Mouse (Mus musculus): Measurements from ENCODE around the gene Kcnq1. TPM values are rescaled to one million over a fixed set of nuclear protein-coding genes. Genes with fewer than 3 reads are reported as not detected.

Gene Kcnq1
- polyA plus RNA-seq, 1 experiment = not detected

GRCm38 (mm10) chr7:143273747-143274146 lies 167.6 kb downstream of the Kcnq1 start:
- H3ac ChIP-seq (ENCODE audit: control insufficient read depth, insufficient read length, low read depth) = no peak overlapping the region
- H3K36me3 ChIP-seq (ENCODE audit: control insufficient read depth, insufficient read depth) = no peaks in the 10 kb centered on the region
- peaks cover 35% of the 10 kb centered on the region for H3K79me3 ChIP-seq (ENCODE audit: low read depth)
- H3K79me2 ChIP-seq (ENCODE audit: control insufficient read depth, insufficient read depth) = peaks cover 73% of the 10 kb centered on the region
- TF ChIP-seq CEBPB (IDR thresholded peaks at IDR 0.05; ENCODE audit: low read depth) (no peak), MAX (IDR thresholded peaks at IDR 0.05) (no peak)
- H3K27me3 ChIP-seq (ENCODE audit: control insufficient read depth, insufficient read depth, insufficient read length) = no peaks in the 10 kb centered on the region
- H3K4me3 ChIP-seq (ENCODE audit: insufficient read depth, poor library complexity, severe bottlenecking) = no peak overlapping the region

- H3ac ChIP-seq (ENCODE audit: control insufficient read depth, insufficient read length, low read depth) = no peak overlapping the region
- H3K36me3 ChIP-seq (ENCODE audit: control insufficient read depth, insufficient read depth) = no peaks in the 10 kb centered on the region
- no peak for TF ChIP-seq CTCF (IDR thresholded peaks at IDR 0.05; ENCODE audit: control insufficient read depth, insufficient read depth, insufficient read length)
- no peak for TF ChIP-seq USF1 (IDR thresholded peaks at IDR 0.05; ENCODE audit: low read depth)
- no peaks in the 10 kb centered on the region for H3K27me3 ChIP-seq (ENCODE audit: control insufficient read depth, insufficient read depth, insufficient read length)
- H3K79me3 ChIP-seq (ENCODE audit: low read depth) = peaks cover 41% of the 10 kb centered on the region
- no peak overlapping the region for H3K4me3 ChIP-seq (ENCODE audit: insufficient read depth, poor library complexity, severe bottlenecking)
- peaks cover 76% of the 10 kb centered on the region for H3K79me2 ChIP-seq (ENCODE audit: control insufficient read depth, insufficient read depth)
Observed at GRCm38 (mm10) chr7:143275030-143275429, 168.9 kb downstream of the Kcnq1 start.

- H3K4me3 ChIP-seq (ENCODE audit: insufficient read depth, poor library complexity, severe bottlenecking) = no peak overlapping the region
- H3K36me3 ChIP-seq (ENCODE audit: control insufficient read depth, insufficient read depth) = peaks cover under 1% of the 10 kb centered on the region
- TF ChIP-seq CEBPB (IDR thresholded peaks at IDR 0.05; ENCODE audit: low read depth) = no peak
- TF ChIP-seq MAX (IDR thresholded peaks at IDR 0.05) = no peak
- no peak for TF ChIP-seq CTCF (IDR thresholded peaks at IDR 0.05; ENCODE audit: control insufficient read depth, insufficient read depth, insufficient read length)
- no peak for TF ChIP-seq FOSL1 (IDR thresholded peaks at IDR 0.05; ENCODE audit: insufficient read depth, low read length, poor library complexity, severe bottlenecking)
- no peak for TF ChIP-seq MYOD1 (IDR thresholded peaks at IDR 0.05; ENCODE audit: control insufficient read depth, insufficient read length, low read depth)
- TF ChIP-seq MYOG (IDR thresholded peaks at IDR 0.05; ENCODE audit: control insufficient read depth, extremely low read depth, insufficient read length) = no peak
- no peak for TF ChIP-seq USF1 (IDR thresholded peaks at IDR 0.05; ENCODE audit: low read depth)
Observed at GRCm38 (mm10) chr7:143283625-143284024, 177.5 kb downstream of the Kcnq1 start.

DNA sequence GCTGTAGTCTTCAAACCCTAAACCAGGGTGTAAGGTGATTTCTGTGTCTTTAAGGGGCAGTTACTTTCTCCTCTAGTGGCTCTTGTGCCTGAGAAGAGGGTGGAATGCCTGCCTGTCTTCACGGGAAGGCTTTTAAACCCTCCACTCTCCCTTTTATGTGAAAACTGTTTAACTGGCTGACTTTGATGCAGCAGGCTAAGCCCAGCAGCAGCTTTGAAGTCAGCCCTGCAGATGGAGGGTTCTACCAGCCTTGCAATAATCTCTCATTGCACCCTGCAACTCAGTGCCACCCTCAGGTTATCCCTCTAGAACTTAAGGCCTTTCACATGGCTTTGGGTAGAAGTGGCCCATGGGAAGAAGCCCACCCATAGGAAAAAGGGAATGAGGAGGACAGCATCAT lies 178.7 kb downstream of the Kcnq1 start:
- peaks cover 99% of the 10 kb centered on the region for H3K79me2 ChIP-seq (ENCODE audit: control insufficient read depth, insufficient read depth)
- no peak overlapping the region for H3K4me3 ChIP-seq (ENCODE audit: insufficient read depth, poor library complexity, severe bottlenecking)
- H3K36me3 ChIP-seq (ENCODE audit: control insufficient read depth, insufficient read depth) = peaks cover 5% of the 10 kb centered on the region
- H3K27me3 ChIP-seq (ENCODE audit: control insufficient read depth, insufficient read depth, insufficient read length) = no peaks in the 10 kb centered on the region
- H3ac ChIP-seq (ENCODE audit: control insufficient read depth, insufficient read length, low read depth) = no peak overlapping the region
- H3K79me3 ChIP-seq (ENCODE audit: low read depth) = peaks cover 77% of the 10 kb centered on the region
- TF ChIP-seq MAX (IDR thresholded peaks at IDR 0.05) (no peak), CTCF (IDR thresholded peaks at IDR 0.05; ENCODE audit: control insufficient read depth, insufficient read depth, insufficient read length) (no peak), CEBPB (IDR thresholded peaks at IDR 0.05; ENCODE audit: low read depth) (no peak), FOSL1 (IDR thresholded peaks at IDR 0.05; ENCODE audit: insufficient read depth, low read length, poor library complexity, severe bottlenecking) (no peak), USF1 (IDR thresholded peaks at IDR 0.05; ENCODE audit: low read depth) (no peak), MYOG (IDR thresholded peaks at IDR 0.05; ENCODE audit: control insufficient read depth, extremely low read depth, insufficient read length) (no peak), MYOD1 (IDR thresholded peaks at IDR 0.05; ENCODE audit: control insufficient read depth, insufficient read length, low read depth) (no peak)

More at GRCm38 (mm10) chr7:143283625-143284024, 177.5 kb downstream of the Kcnq1 start:
- Histone ChIP-seq H3K79me2 (ENCODE audit: control insufficient read depth, insufficient read depth) (peaks cover 96% of the 10 kb centered on the region), H3K27me3 (ENCODE audit: control insufficient read depth, insufficient read depth, insufficient read length) (no peaks in the 10 kb centered on the region), H3ac (ENCODE audit: control insufficient read depth, insufficient read length, low read depth) (no peak overlapping the region), H3K79me3 (ENCODE audit: low read depth) (peaks cover 74% of the 10 kb centered on the region)

DNA sequence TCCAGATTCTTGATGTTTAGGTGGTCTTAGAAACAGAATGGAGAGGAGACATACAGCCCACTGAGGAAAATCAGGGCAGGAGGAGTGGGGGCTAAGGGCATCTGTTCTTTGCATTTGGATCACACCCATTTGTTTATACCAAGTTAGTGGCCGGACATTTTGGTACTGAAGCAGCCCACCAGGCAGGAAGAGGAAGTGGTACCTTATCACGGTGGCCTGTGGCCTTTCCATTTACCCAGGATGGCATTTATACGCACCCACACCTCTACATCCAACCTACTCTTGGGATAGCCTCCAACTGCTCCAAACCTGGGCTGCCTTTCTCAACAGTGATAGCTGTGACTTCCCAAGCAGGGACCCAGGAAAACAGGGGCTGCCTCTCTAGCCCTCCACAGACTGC lies 179.3 kb downstream of the Kcnq1 start:
- H3K36me3 ChIP-seq (ENCODE audit: control insufficient read depth, insufficient read depth) = peaks cover 8% of the 10 kb centered on the region
- TF ChIP-seq USF1 (IDR thresholded peaks at IDR 0.05; ENCODE audit: low read depth) (no peak), MYOG (IDR thresholded peaks at IDR 0.05; ENCODE audit: control insufficient read depth, extremely low read depth, insufficient read length) (no peak), CEBPB (IDR thresholded peaks at IDR 0.05; ENCODE audit: low read depth) (no peak), CTCF (IDR thresholded peaks at IDR 0.05; ENCODE audit: control insufficient read depth, insufficient read depth, insufficient read length) (no peak), MYOD1 (IDR thresholded peaks at IDR 0.05; ENCODE audit: control insufficient read depth, insufficient read length, low read depth) (no peak), MAX (IDR thresholded peaks at IDR 0.05) (no peak), FOSL1 (IDR thresholded peaks at IDR 0.05; ENCODE audit: insufficient read depth, low read length, poor library complexity, severe bottlenecking) (no peak)

DNA sequence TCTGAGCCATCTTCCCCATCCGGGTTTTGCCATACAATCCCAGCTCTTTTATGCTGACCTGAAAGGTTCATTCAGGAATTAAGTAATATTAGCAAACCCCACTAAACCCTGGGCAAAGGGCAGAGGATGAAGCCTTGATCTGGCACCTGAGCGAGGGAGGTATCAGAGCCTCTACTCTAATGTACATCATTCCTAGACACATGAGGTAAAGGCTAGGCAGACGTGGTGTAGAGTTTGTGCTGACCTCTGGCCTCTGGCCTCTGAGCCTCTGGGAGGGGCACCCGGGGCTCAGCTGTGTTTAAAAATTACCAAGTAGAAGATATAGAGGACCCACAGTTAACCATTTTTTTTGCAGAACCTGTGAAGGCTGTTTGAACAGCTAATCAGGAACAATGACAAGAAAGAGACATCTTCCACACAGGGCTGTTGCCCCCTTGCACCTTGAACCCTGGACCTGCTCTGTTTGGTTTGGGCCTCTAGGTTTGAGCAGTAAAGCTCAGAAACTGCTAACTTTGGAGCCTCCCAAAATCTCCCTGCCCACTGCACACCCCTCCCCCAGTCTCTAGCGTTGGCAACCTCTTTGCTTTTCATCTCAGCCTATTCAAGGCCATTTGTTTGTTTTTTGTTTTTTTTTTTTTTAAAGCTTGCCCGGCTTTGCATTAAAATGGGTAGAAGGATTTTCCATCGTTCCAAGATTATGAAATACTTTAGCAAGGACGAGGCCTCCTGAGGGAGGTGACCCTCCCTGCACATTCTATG lies 180.5 kb downstream of the Kcnq1 start:
- H3K4me3 ChIP-seq (ENCODE audit: insufficient read depth, poor library complexity, severe bottlenecking) = no peak overlapping the region
- peaks cover 79% of the 10 kb centered on the region for H3K79me3 ChIP-seq (ENCODE audit: low read depth)
- H3K27me3 ChIP-seq (ENCODE audit: control insufficient read depth, insufficient read depth, insufficient read length) = no peaks in the 10 kb centered on the region
- H3ac ChIP-seq (ENCODE audit: control insufficient read depth, insufficient read length, low read depth) = no peak overlapping the region
- H3K79me2 ChIP-seq (ENCODE audit: control insufficient read depth, insufficient read depth) = peaks cover 100% of the 10 kb centered on the region
- peaks cover 12% of the 10 kb centered on the region for H3K36me3 ChIP-seq (ENCODE audit: control insufficient read depth, insufficient read depth)
- TF ChIP-seq USF1 (IDR thresholded peaks at IDR 0.05; ENCODE audit: low read depth) (no peak), MYOD1 (IDR thresholded peaks at IDR 0.05; ENCODE audit: control insufficient read depth, insufficient read length, low read depth) (no peak)

More for the DNA sequence above, 179.3 kb downstream of the Kcnq1 start:
- Histone ChIP-seq H3K27me3 (ENCODE audit: control insufficient read depth, insufficient read depth, insufficient read length) (no peaks in the 10 kb centered on the region), H3K79me3 (ENCODE audit: low read depth) (peaks cover 78% of the 10 kb centered on the region), H3K4me3 (ENCODE audit: insufficient read depth, poor library complexity, severe bottlenecking) (no peak overlapping the region), H3ac (ENCODE audit: control insufficient read depth, insufficient read length, low read depth) (no peak overlapping the region), H3K79me2 (ENCODE audit: control insufficient read depth, insufficient read depth) (peaks cover 99% of the 10 kb centered on the region)

Measured in C2C12 (cell line).